Mouse (Mus musculus): ENCODE results near the gene Trim62. TPM values are rescaled to one million over a fixed set of nuclear protein-coding genes. Genes with fewer than 3 reads are reported as not detected.

The Trim62 gene
- polyA plus RNA-seq, 1 experiment: 2.9 TPM

DNA sequence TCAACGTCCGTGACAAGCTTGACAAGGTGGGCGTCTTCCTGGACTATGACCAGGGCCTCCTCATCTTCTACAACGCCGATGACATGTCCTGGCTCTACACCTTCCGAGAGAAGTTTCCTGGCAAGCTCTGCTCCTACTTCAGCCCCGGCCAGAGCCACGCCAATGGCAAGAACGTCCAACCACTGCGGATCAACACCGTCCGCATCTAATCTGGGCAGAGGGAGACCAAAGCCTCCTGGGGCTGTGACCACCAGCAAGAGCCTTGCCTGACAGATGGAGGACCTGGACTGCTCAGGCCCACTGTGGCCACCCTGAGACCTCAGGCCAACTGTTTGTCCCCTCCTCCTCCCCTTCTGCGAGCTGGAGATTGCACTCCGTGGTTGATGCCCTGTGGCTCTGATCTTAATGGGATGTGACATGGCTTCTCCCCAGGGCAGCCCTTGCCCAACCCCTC, 26.0 kb downstream of the Trim62 start:
- DNase-seq (ENCODE audit: low read depth): no peak

DNA sequence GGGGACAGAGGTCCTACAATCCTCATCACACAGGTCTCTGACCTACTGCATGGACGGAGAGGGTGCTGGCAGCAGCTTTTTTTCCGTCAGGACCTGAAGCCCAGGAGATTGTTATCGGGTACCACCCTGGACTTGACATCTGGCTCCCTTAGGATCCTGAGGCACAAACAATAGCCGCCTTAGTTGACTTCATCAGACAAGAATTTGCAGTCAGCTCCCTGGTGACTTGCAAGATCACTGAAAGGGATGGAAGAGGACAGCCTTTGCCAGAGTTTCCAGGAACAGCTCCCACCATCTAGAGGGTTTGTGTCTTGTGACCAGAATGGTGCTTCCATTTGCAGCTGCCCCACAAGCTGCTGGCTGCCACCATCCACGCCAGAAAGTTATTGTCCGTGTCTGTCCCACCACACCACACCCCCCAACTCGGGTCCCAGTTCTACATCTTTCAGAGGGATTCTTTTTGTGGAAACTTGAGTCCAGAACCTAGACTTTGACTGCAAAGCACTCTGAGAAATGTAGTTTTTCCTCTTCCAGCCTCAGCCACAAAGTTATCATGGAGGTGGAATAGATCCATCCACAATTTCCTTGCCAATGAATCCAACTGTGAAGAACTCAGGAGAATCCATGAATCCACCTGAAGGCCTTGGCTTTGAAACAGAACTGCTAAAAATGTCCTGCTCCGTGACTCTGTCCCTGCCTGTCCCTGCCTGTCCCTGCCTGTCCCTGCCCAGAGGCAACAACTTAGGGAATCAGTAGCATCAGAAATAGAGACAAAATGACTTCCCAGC, 27.1 kb downstream of the Trim62 start:
- no peak for DNase-seq (ENCODE audit: low read depth)

DNA sequence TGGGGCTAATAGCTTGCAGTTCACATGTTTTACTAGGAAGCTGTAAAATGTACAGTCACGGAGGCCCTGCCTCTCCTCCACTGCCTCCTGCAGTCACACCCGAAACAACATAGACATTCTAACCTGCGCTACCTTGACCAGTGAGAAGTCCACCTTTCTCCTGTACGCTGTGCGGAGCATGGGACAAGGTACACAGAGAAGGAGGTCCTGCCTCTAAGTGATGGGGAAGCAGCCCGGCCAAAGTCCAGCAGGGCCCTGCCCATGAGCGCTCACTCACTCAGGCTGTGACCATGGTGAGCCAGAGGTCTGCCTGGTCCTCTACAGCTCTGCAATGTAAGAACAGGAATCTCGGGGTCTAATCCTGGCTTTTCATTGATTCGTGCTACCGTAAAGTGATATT, 28.7 kb downstream of the Trim62 start:
- DNase-seq (ENCODE audit: low read depth): no peak

DNA sequence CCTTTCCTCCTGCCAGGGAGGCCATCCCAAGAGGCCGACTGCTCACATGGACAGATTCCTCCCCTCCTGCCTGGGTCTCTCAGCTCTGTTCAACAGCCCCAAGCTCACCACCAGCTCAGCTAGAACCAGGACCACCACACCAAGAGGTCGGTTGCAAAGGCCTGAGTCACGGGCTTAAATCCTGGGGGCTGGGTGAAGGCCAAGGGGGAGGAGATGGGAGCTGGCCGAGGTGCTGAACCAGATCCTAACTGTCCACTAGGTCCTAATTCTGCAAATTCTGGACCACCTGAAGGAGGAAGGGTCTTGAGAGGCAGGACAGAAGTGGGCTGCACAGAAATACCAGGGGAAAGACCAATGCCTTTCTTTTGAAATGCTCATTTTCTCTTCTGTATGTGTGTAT, 30.4 kb downstream of the Trim62 start:
- no peak for DNase-seq (ENCODE audit: low read depth)

DNA sequence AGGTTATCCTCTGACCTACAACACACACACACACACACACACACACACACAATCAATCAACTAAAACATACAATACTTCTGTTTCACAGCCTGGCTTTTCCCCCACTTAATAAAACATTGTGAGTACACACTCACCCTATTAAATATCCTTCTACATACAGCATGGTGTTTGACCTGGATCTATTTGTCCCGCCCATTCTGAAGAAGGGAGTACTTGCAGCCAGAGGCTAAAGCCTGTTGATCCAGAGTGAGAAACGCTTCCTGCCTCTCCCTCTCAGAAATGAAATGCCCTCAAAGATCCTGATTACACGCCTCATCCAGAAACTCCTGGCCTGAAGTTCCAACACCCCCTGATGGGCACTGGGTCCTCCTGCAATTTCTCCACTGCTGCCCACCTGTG, 33.7 kb downstream of the Trim62 start:
- no peak for DNase-seq (ENCODE audit: low read depth)

DNA sequence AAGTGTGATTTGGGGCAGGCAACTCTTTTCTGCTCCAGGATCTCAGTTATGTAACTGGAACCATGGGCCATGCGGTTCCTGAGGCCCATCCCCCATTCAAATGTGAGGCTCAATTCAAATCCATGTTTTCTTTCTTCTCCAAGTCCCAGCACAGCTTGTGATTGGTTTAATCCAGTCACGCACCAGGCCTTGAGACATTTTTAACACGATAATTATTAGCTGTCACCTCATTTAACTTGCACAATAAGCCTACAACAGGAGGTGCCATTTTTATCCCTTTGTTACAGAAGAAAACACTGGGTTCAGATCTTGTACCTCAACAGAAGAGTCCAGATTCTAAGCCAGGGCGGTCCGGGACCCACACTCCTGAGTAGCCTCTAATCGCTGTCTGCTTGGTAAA, 34.4 kb downstream of the Trim62 start:
- DNase-seq (ENCODE audit: low read depth): no peak

DNA sequence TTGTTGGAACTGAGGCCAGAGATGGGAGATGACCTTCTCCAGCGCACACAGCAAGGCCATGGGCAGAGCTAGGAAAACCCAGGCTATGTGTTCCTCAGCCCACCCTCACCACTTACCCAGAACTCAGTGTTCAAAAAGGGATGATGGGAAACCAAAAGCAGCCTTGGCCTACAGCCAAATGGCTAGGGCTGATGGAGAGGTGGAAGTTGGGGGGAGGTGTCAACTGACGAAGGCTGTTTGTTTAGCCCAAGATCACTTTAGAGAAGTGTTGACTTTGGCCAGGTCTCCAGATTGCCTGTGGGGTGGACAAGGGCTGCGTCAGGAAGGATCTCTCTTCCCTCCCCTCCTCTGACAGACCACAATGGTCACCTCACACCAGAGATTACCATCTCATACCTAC, 34.8 kb downstream of the Trim62 start:
- DNase-seq (ENCODE audit: low read depth): no peak

DNA sequence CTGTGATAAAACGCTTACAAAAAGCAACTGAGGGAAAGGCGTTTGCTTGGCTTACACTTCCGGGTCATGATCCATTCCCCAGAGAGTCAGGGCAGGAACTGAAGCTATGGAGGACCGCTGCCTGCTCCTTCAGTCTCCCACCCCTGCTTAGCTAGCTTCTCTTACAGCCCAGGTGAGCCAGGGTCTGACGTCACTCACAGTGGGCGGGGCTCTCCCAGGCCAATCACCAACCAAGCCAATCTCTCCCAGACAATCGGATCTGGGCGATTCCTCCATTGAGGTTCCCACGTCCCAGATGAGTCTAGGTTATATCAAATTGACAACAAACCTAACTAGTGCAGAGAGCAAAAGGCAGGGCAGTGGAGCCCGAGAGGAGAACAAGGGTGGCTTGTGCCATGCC, 35.7 kb downstream of the Trim62 start:
- no peak for DNase-seq (ENCODE audit: low read depth)

DNA sequence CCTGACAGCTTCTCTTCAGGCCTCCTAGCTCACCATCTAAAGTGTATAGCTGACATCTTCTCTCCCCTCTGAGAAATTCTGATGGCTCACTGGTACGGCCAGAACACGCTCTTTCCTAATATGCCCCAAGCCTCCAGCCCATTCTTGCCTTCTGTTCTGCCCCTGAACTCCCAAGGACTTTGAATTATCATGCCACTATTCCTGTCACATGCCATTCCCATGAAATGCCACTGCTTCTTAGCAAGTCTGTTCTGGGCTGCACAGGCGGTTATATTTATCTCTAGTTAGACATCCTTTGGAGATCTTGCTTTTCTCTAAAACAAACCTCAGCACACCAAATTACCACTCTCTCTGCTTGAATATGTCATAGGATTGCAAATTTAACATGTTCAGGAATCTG, 40.2 kb downstream of the Trim62 start:
- DNase-seq (ENCODE audit: low read depth): no peak

DNA sequence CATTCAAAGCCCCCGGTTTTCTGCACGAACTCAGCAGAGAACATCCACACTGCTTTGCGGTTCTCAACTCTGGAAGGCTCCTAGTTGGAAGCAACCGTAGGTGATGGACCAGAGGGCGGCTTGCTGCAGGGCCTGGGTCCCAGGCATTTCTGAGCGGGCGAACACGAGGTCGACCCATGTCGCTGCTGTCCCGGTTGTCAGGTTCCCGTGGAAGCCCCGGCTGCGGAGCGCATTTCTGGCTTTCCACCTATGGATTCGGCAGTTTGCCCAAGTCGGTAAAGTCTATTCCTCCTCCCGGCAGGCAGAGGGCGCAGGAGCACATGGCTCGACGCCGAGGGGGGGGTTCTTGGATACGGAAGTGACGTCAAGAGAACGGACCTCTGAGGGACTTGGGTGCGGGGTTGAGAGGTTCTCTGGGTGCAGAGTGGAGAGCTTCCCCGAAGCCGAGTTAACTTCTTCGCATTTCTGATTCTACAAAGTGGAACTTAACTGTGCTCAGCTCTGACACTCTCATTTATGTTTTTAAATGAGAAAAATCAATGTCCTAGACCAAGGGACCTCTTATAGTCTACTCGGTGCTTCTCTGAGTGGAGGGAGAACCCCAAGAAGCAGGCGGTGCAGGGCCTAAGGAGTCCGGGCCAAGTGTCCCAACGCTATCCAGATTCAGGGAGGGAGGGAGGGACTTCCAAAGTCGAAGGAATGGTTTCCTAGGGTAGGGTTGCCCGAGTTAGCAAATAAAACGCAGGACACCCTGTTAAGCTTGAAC, 41.6 kb downstream of the Trim62 start:
- DNase-seq (ENCODE audit: low read depth): no peak

DNA sequence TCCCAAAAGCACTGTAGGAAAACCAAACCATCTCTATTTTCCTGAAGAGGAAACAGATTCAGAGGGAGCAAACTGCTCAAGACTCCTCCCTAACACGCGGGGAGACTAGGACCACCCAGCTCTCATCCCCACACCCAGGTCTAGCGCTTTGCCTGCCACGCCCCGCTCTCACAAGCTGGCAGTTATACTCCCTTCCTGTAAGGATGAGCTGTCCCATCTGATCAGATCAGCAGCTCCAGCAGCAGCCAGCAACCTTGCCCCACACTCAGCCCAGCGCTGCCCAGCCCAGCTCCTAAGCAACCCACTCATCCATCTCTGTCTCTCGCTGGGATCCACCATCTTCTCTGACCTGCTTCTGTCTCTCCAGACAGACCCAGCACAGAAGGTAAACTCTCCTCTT, 49.4 kb downstream of the Trim62 start:
- no peak for DNase-seq (ENCODE audit: low read depth)

DNA sequence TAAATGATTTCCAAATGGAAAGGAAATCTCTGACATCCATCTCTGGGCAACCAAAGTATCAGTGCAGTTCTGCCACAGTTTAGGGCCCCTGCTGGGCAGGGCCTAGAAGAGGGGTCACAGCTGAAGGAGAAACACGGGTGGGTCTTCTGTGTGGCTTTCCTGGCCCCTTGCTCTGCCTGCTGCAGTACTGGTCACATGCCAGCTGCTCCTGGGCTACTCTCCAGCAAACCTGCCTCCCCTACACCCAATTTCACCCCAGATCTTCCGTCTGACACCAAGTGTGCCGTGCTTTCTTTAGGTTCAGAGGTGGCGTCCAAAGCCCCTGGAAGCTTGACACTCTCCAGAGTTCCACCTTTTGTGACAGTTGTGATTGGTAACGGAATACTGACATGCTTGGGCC, 52.2 kb downstream of the Trim62 start:
- no peak for DNase-seq (ENCODE audit: low read depth)

DNA sequence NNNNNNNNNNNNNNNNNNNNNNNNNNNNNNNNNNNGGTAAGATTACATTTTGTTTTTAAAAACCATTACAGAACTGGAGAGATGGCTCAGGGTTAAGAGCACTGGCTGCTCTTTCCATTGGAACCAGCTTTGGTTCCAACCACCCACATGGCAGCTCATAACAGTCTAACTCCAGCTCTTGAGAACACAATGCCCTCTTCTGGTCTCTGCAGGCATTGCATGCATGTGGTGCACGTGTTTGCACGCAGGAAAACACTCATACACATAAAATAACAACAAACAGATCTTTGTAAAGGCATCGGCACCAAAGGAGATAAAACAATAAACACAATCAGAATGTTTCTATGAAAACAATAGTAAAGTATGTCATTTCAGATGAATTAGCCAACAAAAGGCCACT, 59.0 kb downstream of the Trim62 start:
- DNase-seq (ENCODE audit: low read depth): no peak

DNA sequence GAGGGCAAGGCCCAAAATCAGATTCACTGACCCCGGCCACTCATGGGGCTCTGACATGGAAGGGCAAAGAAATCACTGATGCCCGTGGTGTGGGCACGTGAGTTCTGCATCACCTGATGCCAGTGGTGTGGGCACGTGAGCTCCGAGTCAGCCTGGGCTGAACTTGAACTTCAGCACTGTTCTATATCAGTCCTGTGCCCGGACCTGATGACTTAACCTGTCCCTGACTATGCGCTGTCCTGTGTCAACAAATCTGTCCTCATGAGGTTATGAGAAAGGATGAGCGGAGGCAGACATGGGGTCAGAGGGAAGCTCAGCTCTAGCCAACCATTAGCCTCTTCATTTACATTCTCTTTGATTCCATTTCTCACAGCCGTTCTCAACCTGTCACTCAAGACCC, 63.4 kb downstream of the Trim62 start:
- DNase-seq (ENCODE audit: low read depth): no peak

DNA sequence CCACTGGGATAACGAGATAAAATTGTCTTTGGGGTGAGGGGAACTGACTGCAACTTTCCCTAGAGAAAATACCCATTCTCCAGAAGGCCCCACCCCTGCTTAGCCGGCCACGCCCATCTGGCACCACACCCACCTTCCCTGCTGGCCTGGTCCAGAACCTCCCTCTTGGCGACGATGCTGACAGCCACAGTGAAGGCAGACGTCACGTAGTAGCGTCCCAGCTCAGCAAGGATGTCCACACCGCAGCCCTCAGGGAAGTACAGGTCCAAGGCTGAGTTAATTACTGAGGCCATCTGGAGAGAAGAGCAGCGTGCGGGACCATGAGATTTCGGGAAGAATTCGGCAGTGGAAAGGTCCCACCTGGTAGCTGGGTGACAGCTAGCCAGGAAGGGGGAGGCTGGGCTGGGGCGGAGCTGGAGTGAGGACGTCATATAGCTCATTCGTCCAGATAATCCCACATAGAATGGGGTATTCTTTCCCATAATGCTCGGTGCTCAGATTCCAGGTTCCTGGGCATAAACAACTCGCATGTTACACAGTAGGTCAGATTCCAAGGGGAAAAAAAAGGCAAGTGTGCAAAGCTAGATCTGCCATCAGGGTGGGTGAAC, 64.0 kb downstream of the Trim62 start:
- DNase-seq (ENCODE audit: low read depth): no peak

DNA sequence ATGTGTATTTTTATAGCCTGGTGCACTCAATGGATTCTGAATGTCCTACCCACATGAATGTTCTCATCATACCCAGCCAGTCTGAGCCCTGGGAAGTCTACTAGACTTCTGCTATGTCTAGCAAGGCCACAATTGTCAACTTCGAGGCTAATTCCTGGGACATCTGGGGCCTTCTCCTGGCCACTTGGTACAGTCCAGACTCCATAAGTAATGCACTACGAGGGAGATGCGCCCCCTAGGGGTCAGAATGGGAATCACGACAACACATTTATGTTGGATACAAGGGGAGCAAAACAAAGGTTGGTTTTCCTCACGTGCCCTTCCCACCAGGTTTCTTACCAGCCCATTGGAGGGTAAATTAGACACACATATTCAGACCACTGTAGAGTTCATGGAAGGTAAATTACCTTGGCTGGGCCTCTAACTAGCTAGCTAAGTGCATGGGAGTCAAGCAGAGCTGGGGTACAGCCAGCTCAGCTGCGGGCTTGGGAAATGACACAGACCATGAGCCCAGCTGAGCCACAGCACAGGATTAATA, 64.8 kb downstream of the Trim62 start:
- DNase-seq (ENCODE audit: low read depth): no peak

DNA sequence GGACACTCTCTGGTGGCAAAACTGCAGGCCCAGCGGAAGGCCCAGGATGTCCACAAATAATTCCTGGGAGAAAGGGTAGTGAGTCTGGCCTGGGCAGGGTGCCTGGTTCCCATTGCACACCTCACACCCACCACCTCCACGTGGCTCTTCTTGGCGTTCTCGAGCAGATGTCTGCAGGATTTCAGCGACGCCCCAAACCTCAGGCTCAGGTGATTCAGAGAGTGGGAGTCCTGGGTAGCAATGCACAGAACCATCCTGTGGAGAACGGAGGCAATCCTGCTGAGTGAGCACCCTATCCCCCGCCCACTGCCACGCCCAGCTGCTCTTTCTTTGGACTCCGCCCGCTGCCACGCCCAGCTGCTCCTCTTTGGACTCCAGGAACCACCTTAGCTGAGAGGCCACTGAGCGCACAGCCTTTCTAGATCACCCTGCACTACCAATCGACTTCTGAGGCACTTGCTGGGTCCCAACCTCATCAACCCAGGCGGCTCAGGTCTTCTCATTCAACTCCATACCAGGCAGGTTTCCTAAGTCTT, 66.2 kb downstream of the Trim62 start:
- no peak for DNase-seq (ENCODE audit: low read depth)

DNA sequence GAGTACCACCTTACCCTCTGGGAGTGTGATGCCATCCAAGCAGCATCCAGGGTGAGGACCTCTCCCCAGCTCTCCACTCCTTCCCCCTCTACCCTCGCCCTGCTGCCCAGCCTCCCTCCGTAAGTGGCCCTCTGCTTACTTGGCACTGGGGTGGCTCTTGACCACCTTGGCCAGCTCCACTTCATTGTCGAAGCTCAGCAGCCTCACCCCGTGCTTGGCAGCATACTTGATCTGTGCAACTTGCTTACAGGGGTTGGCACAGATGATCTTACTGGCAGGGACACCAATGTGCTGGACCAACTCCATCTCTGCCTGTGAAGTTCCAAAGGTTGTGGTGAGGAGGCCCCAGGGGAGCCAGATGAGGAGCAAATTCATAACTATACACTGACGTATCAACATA, 67.1 kb downstream of the Trim62 start:
- DNase-seq (ENCODE audit: low read depth): no peak

DNA sequence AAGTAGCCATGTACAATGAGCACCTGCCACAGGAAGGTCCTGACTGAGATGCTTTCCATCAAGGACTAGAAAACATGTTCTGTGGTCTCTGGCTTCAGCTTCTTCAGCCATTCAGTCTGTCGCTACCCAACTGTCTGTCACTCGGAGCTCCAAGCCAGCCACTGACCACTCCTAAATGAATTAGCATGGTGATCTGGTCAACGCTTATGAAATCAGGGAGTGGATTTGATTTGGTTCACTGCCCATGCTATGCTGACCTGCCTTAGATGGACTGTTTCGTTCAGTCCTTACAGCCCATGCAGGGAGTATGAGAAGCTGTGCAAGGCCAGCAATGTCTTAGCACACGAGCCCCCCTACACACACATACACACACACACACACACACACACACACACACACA, 70.5 kb downstream of the Trim62 start:
- DNase-seq (ENCODE audit: low read depth): no peak

DNA sequence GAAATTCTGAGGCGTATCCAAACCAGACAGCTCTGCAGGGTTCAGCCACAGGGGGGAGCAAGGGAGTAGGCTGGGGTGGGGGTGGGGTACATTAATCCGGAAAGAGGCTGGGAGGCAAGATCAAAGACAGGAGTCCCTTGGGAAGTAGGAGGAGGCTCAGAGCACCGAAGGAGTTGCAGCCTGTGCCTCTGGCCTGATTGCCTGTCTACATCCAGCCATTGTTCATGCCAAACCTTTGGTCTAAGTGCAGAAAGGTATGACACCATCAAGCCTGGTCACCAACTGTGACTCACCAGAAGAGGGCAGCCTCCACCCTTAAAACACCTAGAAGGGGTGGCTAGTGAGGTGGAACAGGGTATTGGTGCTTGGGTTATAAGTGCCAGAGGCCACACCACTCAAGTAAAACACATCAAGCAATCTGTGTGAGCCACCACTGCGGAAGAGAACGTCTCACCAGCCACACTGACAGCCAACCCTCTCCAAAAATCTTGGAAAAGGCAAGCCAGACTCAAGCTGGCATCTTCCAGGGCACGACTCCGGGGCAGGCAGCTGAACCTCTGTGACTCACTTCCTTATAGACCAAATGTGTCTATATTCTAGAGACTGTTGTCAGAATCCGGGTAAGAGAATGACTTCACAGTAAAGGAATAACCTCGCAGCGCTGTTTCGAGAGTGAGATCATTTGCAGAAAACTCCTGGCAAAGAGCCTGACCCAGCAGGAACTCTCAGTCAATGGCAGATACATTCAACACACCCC, 74.0 kb downstream of the Trim62 start:
- no peak for DNase-seq (ENCODE audit: low read depth)

DNA sequence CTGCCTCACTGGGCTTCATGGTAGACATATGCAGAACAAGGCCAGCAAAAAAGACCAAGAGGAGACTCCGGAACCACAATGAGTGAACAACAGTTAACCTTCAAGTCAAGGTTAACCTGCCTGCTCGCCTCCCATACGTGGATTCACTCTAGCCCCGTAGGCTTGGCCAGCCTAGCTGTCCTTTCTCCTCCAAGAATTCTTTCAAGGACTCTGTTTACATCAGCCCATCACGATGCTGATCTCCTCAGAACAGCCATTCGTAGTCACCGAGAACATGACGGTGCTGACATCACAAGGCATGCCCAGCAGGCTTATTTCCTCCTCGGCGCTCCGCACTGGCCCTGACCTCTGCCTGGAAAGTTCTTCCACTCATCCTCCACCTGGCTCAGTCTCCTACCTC, 74.8 kb downstream of the Trim62 start:
- no peak for DNase-seq (ENCODE audit: low read depth)

DNA sequence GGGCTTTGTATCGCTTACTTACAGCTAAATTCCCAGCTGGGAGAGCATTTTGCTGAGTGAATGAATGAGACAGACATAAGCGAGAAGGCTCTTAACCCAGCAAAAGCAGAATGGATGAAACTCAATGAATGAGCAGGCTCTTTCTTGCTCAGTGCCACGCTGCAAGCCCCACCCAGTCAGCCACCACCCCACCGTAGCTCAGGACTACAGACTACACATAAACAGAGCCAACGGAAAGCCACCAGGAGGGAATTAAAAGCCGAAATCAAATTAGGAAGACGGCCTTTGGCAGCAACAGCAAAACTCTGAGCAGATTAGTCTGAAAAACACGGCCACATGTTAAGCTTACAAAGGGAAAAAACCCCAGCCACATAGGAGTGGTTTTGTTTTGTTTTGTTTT, 75.5 kb downstream of the Trim62 start:
- DNase-seq (ENCODE audit: low read depth): no peak

Data from gonadal fat pad, adult 2 months (tissue).